In genomic region chrX:37126671-37127358, GRCm38 (mm10) we compare ENCODE assay signal across 7 mouse cellular contexts. TPM values are rescaled to one million over a fixed set of nuclear protein-coding genes. Genes with fewer than 3 reads are reported as not detected.
DNase-seq lines count a peak whose midpoint lies in the region; ATAC-seq and TF ChIP-seq lines count a peak whose summit lies in the region.

Gene Nkap (plus strand): TSS chrX:37126795.

- no peaks in the 10 kb centered on the region for H3K4me1 ChIP-seq in embryonic facial prominence, embryonic 11.5 days (ENCODE audit: control insufficient read depth, insufficient read depth, low read length)
- H3K4me1 ChIP-seq in limb, embryonic 12.5 days (replicated peaks) = peaks cover 5% of the 10 kb centered on the region; the same call in 1 of the 2 replicates
- peaks cover 13% of the 10 kb centered on the region for H3K4me1 ChIP-seq in midbrain, embryonic 15.5 days
- no peaks in the 10 kb centered on the region; the same call in 1 of the 2 replicates for H3K4me1 ChIP-seq in spleen, adult 2 months (ENCODE audit: control insufficient read depth, insufficient read depth, insufficient read length)

- peak within 1 kb of the TSS; percentile 43 for H3K4me2 ChIP-seq in embryonic facial prominence, embryonic 11.5 days (ENCODE audit: low read depth, low read length)
- H3K4me2 ChIP-seq in limb, embryonic 12.5 days = peak within 1 kb of the TSS; percentile 59
- peak within 1 kb of the TSS; percentile 56 for H3K4me2 ChIP-seq in midbrain, embryonic 15.5 days

- no peaks in the 10 kb centered on the region for H3K36me3 ChIP-seq in embryonic facial prominence, embryonic 11.5 days (replicated peaks; ENCODE audit: control insufficient read depth, insufficient read depth, low read depth, low read length)
- no peaks in the 10 kb centered on the region for H3K36me3 ChIP-seq in limb, embryonic 12.5 days
- no peaks in the 10 kb centered on the region for H3K36me3 ChIP-seq in midbrain, embryonic 15.5 days (replicated peaks)
- peaks cover 2% of the 10 kb centered on the region; the same call in 1 of the 2 replicates for H3K36me3 ChIP-seq in spleen, adult 2 months (ENCODE audit: control insufficient read depth, insufficient read depth, low read length)

- peak; percentile 78 for ATAC-seq in embryonic facial prominence, embryonic 11.5 days (replicated peaks; ENCODE audit: insufficient number of reproducible peaks, low FRiP score, low TSS enrichment, low read depth)
- ATAC-seq in limb, embryonic 12.5 days (ENCODE audit: insufficient number of reproducible peaks, insufficient read depth, low FRiP score, low TSS enrichment, low read depth) = peak; percentile 76; the same call in 1 of the 2 replicates
- ATAC-seq in midbrain, embryonic 15.5 days (replicated peaks) = peak; percentile 92

- TF ChIP-seq CTCF in spleen, adult 2 months (IDR thresholded peaks at IDR 0.05; ENCODE audit: extremely low read depth, insufficient read depth, insufficient read length, insufficient replicate concordance) = no peak

- H3K27ac ChIP-seq in embryonic facial prominence, embryonic 11.5 days (replicated peaks; ENCODE audit: low read depth, low read length) = no peak within 1 kb of the TSS; the same call in 1 of the 2 replicates
- H3K27ac ChIP-seq in limb, embryonic 12.5 days = peak within 1 kb of the TSS; percentile 70
- peak within 1 kb of the TSS; percentile 75 for H3K27ac ChIP-seq in midbrain, embryonic 15.5 days
- peak within 1 kb of the TSS; percentile 87 for H3K27ac ChIP-seq in spleen, adult 2 months (ENCODE audit: insufficient read depth, low read length)

- H3K4me3 ChIP-seq in embryonic facial prominence, embryonic 11.5 days (ENCODE audit: low read depth, low read length) = peak within 1 kb of the TSS; percentile 61
- peak within 1 kb of the TSS; percentile 61 for H3K4me3 ChIP-seq in limb, embryonic 12.5 days (replicated peaks)
- H3K4me3 ChIP-seq in midbrain, embryonic 15.5 days = peak within 1 kb of the TSS; percentile 56
- H3K4me3 ChIP-seq in spleen, adult 2 months (ENCODE audit: extremely low read depth, insufficient read depth, insufficient read length) = peak within 1 kb of the TSS; percentile 91

- no peaks in the 10 kb centered on the region for H3K9me3 ChIP-seq in embryonic facial prominence, embryonic 11.5 days (replicated peaks; ENCODE audit: control insufficient read depth, low read length)
- no peaks in the 10 kb centered on the region for H3K9me3 ChIP-seq in limb, embryonic 12.5 days
- H3K9me3 ChIP-seq in midbrain, embryonic 15.5 days = no peaks in the 10 kb centered on the region

- WGBS in embryonic facial prominence, embryonic 11.5 days = 14% methylated on average over 49 of the region's 58 CpGs
- 7% methylated on average over 58 of the region's 58 CpGs for WGBS in limb, embryonic 12.5 days
- 16% methylated on average over 58 of the region's 58 CpGs for WGBS in midbrain, embryonic 15.5 days
- 28% methylated on average over 58 of the region's 58 CpGs for WGBS in spleen, adult 2 months

- peak within 1 kb of the TSS; percentile 79 for H3K9ac ChIP-seq in embryonic facial prominence, embryonic 11.5 days (replicated peaks; ENCODE audit: low read length)
- peak within 1 kb of the TSS; percentile 76 for H3K9ac ChIP-seq in limb, embryonic 12.5 days (replicated peaks)
- peak within 1 kb of the TSS; percentile 53 for H3K9ac ChIP-seq in midbrain, embryonic 15.5 days

- no peak for TF ChIP-seq POLR2A in spleen, adult 2 months (IDR thresholded peaks at IDR 0.05; ENCODE audit: low read depth, low read length)

- no peaks in the 10 kb centered on the region for H3K27me3 ChIP-seq in embryonic facial prominence, embryonic 11.5 days (ENCODE audit: control insufficient read depth, insufficient read depth, low read length)
- H3K27me3 ChIP-seq in limb, embryonic 12.5 days = no peaks in the 10 kb centered on the region
- H3K27me3 ChIP-seq in midbrain, embryonic 15.5 days (replicated peaks) = no peaks in the 10 kb centered on the region
- H3K27me3 ChIP-seq in spleen, adult 2 months (ENCODE audit: control insufficient read depth, insufficient read depth, low read length) = no peaks in the 10 kb centered on the region

- peak; percentile 80 for DNase-seq in adrenal gland, postnatal 14 days
- peak; percentile 81 for DNase-seq in embryonic facial prominence, embryonic 11.5 days (ENCODE audit: low spot score)
- DNase-seq in heart, adult 11 months = peak; percentile 95
- peak; percentile 77 for DNase-seq in kidney, adult 18-20 months
- DNase-seq in spleen, adult 2 months (ENCODE audit: low read depth in 1 of 2, low spot score in 2 of 2) = peak; percentile 60 to 69

RNA-seq across cellular contexts. Expression of gene Nkap, which starts in this region (rescaled TPM):
- 12.7 and 16.5 TPM in 2 replicates for total RNA-seq in adrenal gland, postnatal 14 days (2021)
- 14.9 and 19.7 TPM in 2 replicates for polyA plus RNA-seq in embryonic facial prominence, embryonic 11.5 days (2014; fragmentation: Nextera tagmentation; extraction: Ambion mirVana)
- polyA plus RNA-seq in limb, embryonic 12.5 days (2016; fragmentation: Nextera tagmentation; extraction: Ambion mirVana) = 17.5 and 19.8 TPM in 2 replicates
- 25.4 and 26.3 TPM in 2 replicates for polyA plus RNA-seq in midbrain, embryonic 15.5 days (2015; fragmentation: Nextera tagmentation; extraction: Ambion mirVana)
- 1.3 and 1.8 TPM in 2 replicates for polyA plus RNA-seq in spleen, adult 2 months (2012; rRNA removed)
